Mouse (Mus musculus) limb, embryonic 15.5 days (tissue): ENCODE measurements at regions not wholly inside any gene's neighbourhood (a gene's known extent, or its start where the extent isn't known, plus 50 kb on each side); places are given as distances from the start of the nearest gene placed in this dataset.

Experiments used
- ATAC-seq: fragments of 200-750 bp; cut with Nextera tagmentation; 2 replicates; pipeline ENCODE4 v1.8.0; 2017; ENCODE audit warnings: low read depth, moderate TSS enrichment; ENCODE audit not compliant: insufficient number of reproducible peaks, low FRiP score, low TSS enrichment
- H3K27ac ChIP-seq: fragments of 300-500 bp; sonication (generic); 2 replicates; pipeline ENCODE4 v1.5.1; 2015; ENCODE audit warnings: moderate library complexity, mild to moderate bottlenecking, inconsistent platforms
- H3K27me3 ChIP-seq: fragments of 300-500 bp; sonication (generic); 2 replicates; pipeline ENCODE4 v1.6.1; 2015; ENCODE audit warnings: inconsistent platforms
- H3K36me3 ChIP-seq: fragments of 300-500 bp; sonication (generic); 2 replicates; pipeline ENCODE4 v1.6.1; 2015; ENCODE audit warnings: inconsistent platforms
- H3K4me1 ChIP-seq: fragments of 300-500 bp; sonication (generic); 2 replicates; pipeline ENCODE4 v1.6.1; 2015; ENCODE audit warnings: inconsistent platforms
- H3K4me2 ChIP-seq: fragments of 300-500 bp; sonication (generic); 2 replicates; pipeline ENCODE4 v1.6.1; 2015; ENCODE audit warnings: mild to moderate bottlenecking, inconsistent platforms
- H3K4me3 ChIP-seq: fragments of 300-500 bp; sonication (generic); 2 replicates; pipeline ENCODE4 v1.5.1; 2015; ENCODE audit warnings: mild to moderate bottlenecking, inconsistent platforms
- H3K9ac ChIP-seq: fragments of 300-500 bp; sonication (generic); 2 replicates; pipeline ENCODE4 v1.6.1; 2015; ENCODE audit warnings: inconsistent platforms
- H3K9me3 ChIP-seq: fragments of 300-500 bp; sonication (generic); 2 replicates; pipeline ENCODE4 v1.6.1; 2016; ENCODE audit warnings: inconsistent platforms
- WGBS: fragments of 180-500 bp; shearing (Covaris S2); methylation state at CpG from one replicate; pipeline ENCODE4 v1.1.7; 2015; 5-methylcytosine and 5-hydroxymethylcytosine counted together

- H3K27ac ChIP-seq = no peak overlapping the region
- peaks cover 24% of the 10 kb centered on the region for H3K27me3 ChIP-seq
- no peak overlapping the region for H3K4me3 ChIP-seq
- no peak overlapping the region for H3K4me2 ChIP-seq
- no peaks in the 10 kb centered on the region for H3K4me1 ChIP-seq
- WGBS = 35% methylated on average over 24 of the region's 24 CpGs
- no peaks in the 10 kb centered on the region for H3K9me3 ChIP-seq
- ATAC-seq = no peak
- no peak overlapping the region for H3K9ac ChIP-seq
- H3K36me3 ChIP-seq = no peaks in the 10 kb centered on the region
These were observed 64.2 kb upstream of the A230072I06Rik start for GRCm38 (mm10) chr8:12214205-12215019.

GRCm38 (mm10) chr8:12221506-12221905 is 57.1 kb upstream of the A230072I06Rik start:
- H3K4me3 ChIP-seq = no peak overlapping the region
- no peak overlapping the region for H3K27ac ChIP-seq
- no peak overlapping the region for H3K9ac ChIP-seq
- no peaks in the 10 kb centered on the region for H3K36me3 ChIP-seq
- WGBS = 64% methylated on average over 9 of the region's 9 CpGs
- H3K9me3 ChIP-seq = no peaks in the 10 kb centered on the region
- no peaks in the 10 kb centered on the region for H3K27me3 ChIP-seq
- no peak overlapping the region for H3K4me2 ChIP-seq
- ATAC-seq = no peak
- H3K4me1 ChIP-seq = 0 out of 2 replicates have a peak, but pooled peaks cover 2% of the 10 kb centered on the region

- WGBS = 79% methylated on average over 1 of the region's 1 CpGs
- no peaks in the 10 kb centered on the region for H3K36me3 ChIP-seq
- no peaks in the 10 kb centered on the region for H3K9me3 ChIP-seq
- H3K27ac ChIP-seq = no peak overlapping the region
- 0 out of 2 replicates have a peak, but pooled peaks cover 2% of the 10 kb centered on the region for H3K4me1 ChIP-seq
- H3K4me2 ChIP-seq = no peak overlapping the region
- H3K4me3 ChIP-seq = no peak overlapping the region
- no peaks in the 10 kb centered on the region for H3K27me3 ChIP-seq
- no peak overlapping the region for H3K9ac ChIP-seq
- no peak for ATAC-seq
These were observed 55.2 kb upstream of the A230072I06Rik start for GRCm38 (mm10) chr8:12223376-12223775.
